Mouse (Mus musculus) embryonic fibroblast, embryonic 13.5 days (primary cell): Measurements from ENCODE around the gene Dnajb13.

ENCODE experiments used
- CTCF ChIP-seq: IDR thresholded peaks from 2 replicates; pipeline ENCODE4 v1.5.1; 2011; ENCODE audit warnings: mild to moderate bottlenecking, control low read depth, low read length, moderate library complexity, borderline replicate concordance; ENCODE audit not compliant: insufficient read depth
- POLR2A ChIP-seq: IDR thresholded peaks from 2 replicates; pipeline ENCODE4 v1.6.1; 2011; ENCODE audit warnings: low read depth, mild to moderate bottlenecking, control low read depth, low read length, moderate library complexity

- TF ChIP-seq CTCF = no peak
- no peak for TF ChIP-seq POLR2A
Observed at GRCm38 (mm10) chr7:100500276-100500977, 14.3 kb downstream of the Dnajb13 start.
